Mouse (Mus musculus): ENCODE results near the gene Gm47955. TPM values are rescaled to one million over a fixed set of nuclear protein-coding genes. Genes with fewer than 3 reads are reported as not detected.
"Not testable (repeated sequence)": the region's sequence is repeated elsewhere in the genome, so short reads cannot be mapped to it uniquely, and the experiment has no call there.

Gm47955 gene
- polyA plus RNA-seq, 1 experiment from 2014 or later, result not detected

- ATAC-seq (ENCODE audit: insufficient number of reproducible peaks, insufficient read depth, low FRiP score, low TSS enrichment), result no peak
- WGBS, result 80% methylated on average over 3 of the region's 3 CpGs
- no peaks in the 10 kb centered on the region for H3K4me1 ChIP-seq
These were observed 33.9 kb downstream of the Gm47955 start for GRCm38 (mm10) chr1:82993947-82994346.

DNA sequence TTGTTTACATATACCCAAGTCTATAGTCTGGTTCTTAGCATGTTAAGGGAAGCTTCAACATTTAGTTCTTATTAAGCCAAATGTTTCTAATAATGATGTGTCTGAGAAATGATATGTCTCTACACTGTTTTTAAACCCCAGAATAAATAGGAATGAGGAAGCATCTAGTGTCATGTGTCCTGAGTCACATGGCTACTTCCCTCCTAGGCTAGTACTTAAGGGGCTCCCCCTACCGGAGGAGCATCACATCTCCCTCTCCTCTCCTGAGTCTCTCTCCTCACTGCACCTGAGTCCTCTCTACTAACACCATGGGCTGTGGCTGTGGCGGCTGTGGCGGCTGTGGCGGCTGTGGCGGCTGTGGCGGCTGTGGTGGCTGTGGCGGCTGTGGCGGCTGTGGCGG is 40.2 kb downstream of the Gm47955 start, which contains the start of gene Gm47959:
Gm47959 (plus strand) TSS at position 243 of the 400 bp plus-strand sequence.
- H3K4me3 ChIP-seq; H3K9ac ChIP-seq; H3K27me3 ChIP-seq; H3K4me2 ChIP-seq (replicated peaks); H3K27ac ChIP-seq; H3K9me3 ChIP-seq; H3K36me3 ChIP-seq; H3K4me1 ChIP-seq; ATAC-seq (ENCODE audit: insufficient number of reproducible peaks, insufficient read depth, low FRiP score, low TSS enrichment): not testable (repeated sequence)
- 94% methylated on average over 9 of the region's 9 CpGs for WGBS

More at GRCm38 (mm10) chr1:82993947-82994346, 33.9 kb downstream of the Gm47955 start:
- Histone ChIP-seq H3K36me3 (no peaks in the 10 kb centered on the region), H3K4me2 (replicated peaks) (no peak overlapping the region), H3K27me3 (no peaks in the 10 kb centered on the region), H3K27ac (no peak overlapping the region), H3K4me3 (no peak overlapping the region), H3K9ac (no peak overlapping the region), H3K9me3 (no peaks in the 10 kb centered on the region)

GRCm38 (mm10) chr1:83006218-83007179 is 46.4 kb downstream of the Gm47955 start:
- Histone ChIP-seq H3K9ac (no peak overlapping the region), H3K4me3 (no peak overlapping the region), H3K4me2 (replicated peaks) (no peak overlapping the region), H3K36me3 (no peaks in the 10 kb centered on the region), H3K27ac (no peak overlapping the region), H3K27me3 (no peaks in the 10 kb centered on the region), H3K4me1 (no peaks in the 10 kb centered on the region), H3K9me3 (no peaks in the 10 kb centered on the region)
- WGBS, result 83% methylated on average over 8 of the region's 8 CpGs
- ATAC-seq (ENCODE audit: insufficient number of reproducible peaks, insufficient read depth, low FRiP score, low TSS enrichment), result no peak

DNA sequence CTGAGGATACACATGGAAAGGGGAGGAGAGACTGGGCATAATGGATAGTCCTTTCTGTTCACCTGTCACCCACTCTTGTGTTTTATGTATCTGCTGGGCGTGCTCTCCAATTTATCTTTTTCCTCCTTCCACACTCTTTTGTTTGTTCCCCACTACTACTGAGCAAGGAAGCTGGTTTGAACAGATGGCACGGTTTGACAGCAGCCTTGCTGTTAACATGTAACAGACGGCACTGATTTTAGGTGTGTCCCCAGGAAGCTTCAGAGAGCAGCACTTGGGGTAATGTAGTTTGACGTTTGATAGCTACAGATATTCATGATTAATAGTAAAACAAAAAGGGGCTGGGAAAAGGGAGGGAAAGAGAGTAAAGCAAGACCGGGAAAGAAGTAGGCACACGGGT is 47.4 kb downstream of the Gm47955 start:
- Histone ChIP-seq H3K4me3 (no peak overlapping the region), H3K36me3 (no peaks in the 10 kb centered on the region), H3K4me1 (no peaks in the 10 kb centered on the region), H3K9me3 (no peaks in the 10 kb centered on the region), H3K4me2 (replicated peaks) (no peak overlapping the region), H3K27me3 (no peaks in the 10 kb centered on the region), H3K9ac (no peak overlapping the region), H3K27ac (no peak overlapping the region)
- 71% methylated on average over 6 of the region's 6 CpGs for WGBS
- no peak for ATAC-seq (ENCODE audit: insufficient number of reproducible peaks, insufficient read depth, low FRiP score, low TSS enrichment)

Other genes with a start within 250 kb of the Gm47955 start
- 213 and 218 TPM in 2 replicates for gene Mff, start 235.4 kb upstream of the Gm47955 start, polyA plus RNA-seq (2016; fragmentation: Nextera tagmentation; extraction: Ambion mirVana)
- gene Tm4sf20, start 191.8 kb upstream of the Gm47955 start, polyA plus RNA-seq (2016; fragmentation: Nextera tagmentation; extraction: Ambion mirVana), result not detected in 2 replicates
- not detected in 2 replicates for gene Gm47791, start 189.0 kb upstream of the Gm47955 start, polyA plus RNA-seq (2016; fragmentation: Nextera tagmentation; extraction: Ambion mirVana)
- gene Agfg1, start 120.8 kb upstream of the Gm47955 start, polyA plus RNA-seq (2016; fragmentation: Nextera tagmentation; extraction: Ambion mirVana), result 38.9 and 39.5 TPM in 2 replicates
- gene A030005L19Rik, start 47.0 kb upstream of the Gm47955 start, polyA plus RNA-seq (2016; fragmentation: Nextera tagmentation; extraction: Ambion mirVana), result 0.39 TPM in 1 of 2 replicates, not detected in the other
- gene A030014E15Rik, start 35.4 kb upstream of the Gm47955 start, polyA plus RNA-seq (2016; fragmentation: Nextera tagmentation; extraction: Ambion mirVana), result not detected in 2 replicates
- not detected in 2 replicates for gene Gm6217, start 28.9 kb upstream of the Gm47955 start, polyA plus RNA-seq (2016; fragmentation: Nextera tagmentation; extraction: Ambion mirVana)
- not detected in 2 replicates for gene A030003K21Rik, start 16.9 kb upstream of the Gm47955 start, polyA plus RNA-seq (2016; fragmentation: Nextera tagmentation; extraction: Ambion mirVana)
- not detected in 2 replicates for gene Gm7544, start 4.3 kb upstream of the Gm47955 start, polyA plus RNA-seq (2016; fragmentation: Nextera tagmentation; extraction: Ambion mirVana)
- not detected in 2 replicates for gene Gm47959, start 40.3 kb downstream of the Gm47955 start, polyA plus RNA-seq (2016; fragmentation: Nextera tagmentation; extraction: Ambion mirVana)
- gene Slc19a3, start 78.2 kb downstream of the Gm47955 start, polyA plus RNA-seq (2016; fragmentation: Nextera tagmentation; extraction: Ambion mirVana), result 0.20 and 0.32 TPM in 2 replicates
- gene Krtap28-10, start 82.2 kb downstream of the Gm47955 start, polyA plus RNA-seq (2016; fragmentation: Nextera tagmentation; extraction: Ambion mirVana), result not detected in 2 replicates
- gene Gm47969, start 84.6 kb downstream of the Gm47955 start, polyA plus RNA-seq (2016; fragmentation: Nextera tagmentation; extraction: Ambion mirVana), result not detected in 2 replicates
- gene A030005K14Rik, start 99.1 kb downstream of the Gm47955 start, polyA plus RNA-seq (2016; fragmentation: Nextera tagmentation; extraction: Ambion mirVana), result not detected in 2 replicates
- gene Krtap28-13, start 100.6 kb downstream of the Gm47955 start, polyA plus RNA-seq (2016; fragmentation: Nextera tagmentation; extraction: Ambion mirVana), result not detected in 2 replicates
- gene Ccl20, start 156.5 kb downstream of the Gm47955 start, polyA plus RNA-seq (2016; fragmentation: Nextera tagmentation; extraction: Ambion mirVana), result 0.22 TPM in 1 of 2 replicates, not detected in the other
- 0.12 TPM in 1 of 2 replicates, not detected in the other for gene Daw1, start 199.5 kb downstream of the Gm47955 start, polyA plus RNA-seq (2016; fragmentation: Nextera tagmentation; extraction: Ambion mirVana)

Measured in embryonic facial prominence, embryonic 12.5 days (tissue).